Mouse (Mus musculus) ES-E14 (cell line): ENCODE measurements at regions not wholly inside any gene's neighbourhood (a gene's known extent, or its start where the extent isn't known, plus 50 kb on each side); places are given as distances from the start of the nearest gene placed in this dataset.

Source experiments
- DNase-seq: peaks from one replicate; pipeline ENCODE4 v3.0.0-alpha.2; 2013; ENCODE audit warnings: low read depth, low spot score
- H3K27ac ChIP-seq: 2 replicates; pipeline ENCODE4 v1.5.1; 2012; ENCODE audit warnings: low read depth, mild to moderate bottlenecking, low read length, moderate library complexity, mixed read lengths; ENCODE audit not compliant: poor library complexity, insufficient read depth, severe bottlenecking
- H3K36me3 ChIP-seq: 2 replicates; pipeline ENCODE4 v1.6.1; 2012; ENCODE audit warnings: mild to moderate bottlenecking, low read length, moderate library complexity, mixed read lengths; ENCODE audit not compliant: control insufficient read depth, poor library complexity, insufficient read depth, severe bottlenecking
- H3K4me1 ChIP-seq, 2 experiments: fragments of 150-350 bp in 1 of 2; sonication (generic) in 1 of 2; 2 replicates each; pipeline ENCODE4 v1.6.1; 2012; ENCODE audit warnings: low read length in 2 of 2, mild to moderate bottlenecking in 1 of 2, mixed read lengths in 1 of 2; ENCODE audit not compliant: control insufficient read depth in 2 of 2, insufficient read depth in 2 of 2, poor library complexity in 1 of 2
- H3K4me3 ChIP-seq, 2 experiments: fragments of 150-350 bp in 1 of 2; sonication (generic) in 1 of 2; 2 replicates each; pipeline ENCODE4 v1.5.1; 2012; ENCODE audit warnings: low read length in 2 of 2, low read depth in 1 of 2, mild to moderate bottlenecking in 1 of 2, mixed read lengths in 1 of 2; ENCODE audit not compliant: insufficient read depth in 1 of 2, poor library complexity in 1 of 2, severe bottlenecking in 1 of 2
- H3K9ac ChIP-seq: 2 replicates; pipeline ENCODE4 v1.6.1; 2012; ENCODE audit warnings: low read depth, mild to moderate bottlenecking, low read length, mixed read lengths; ENCODE audit not compliant: poor library complexity, insufficient read depth, severe bottlenecking
- H3K9me3 ChIP-seq: fragments of 150-350 bp; sonication (generic); 2 replicates; pipeline ENCODE4 v1.6.1; 2012; ENCODE audit warnings: low read depth, mild to moderate bottlenecking, low read length; ENCODE audit not compliant: control insufficient read depth, insufficient read depth
- CHD2 ChIP-seq: IDR thresholded peaks from 2 replicates; pipeline ENCODE4 v1.6.1; 2014; ENCODE audit warnings: mild to moderate bottlenecking, low read depth, low read length, inconsistent platforms
- HCFC1 ChIP-seq: IDR thresholded peaks from 2 replicates; pipeline ENCODE4 v1.6.1; 2012; ENCODE audit warnings: low read length, inconsistent platforms, borderline replicate concordance; ENCODE audit not compliant: insufficient read depth
- MAFK ChIP-seq: IDR thresholded peaks from 2 replicates; pipeline ENCODE4 v1.6.1; 2014; ENCODE audit warnings: mild to moderate bottlenecking, low read depth, low read length, inconsistent platforms; ENCODE audit not compliant: insufficient read depth
- ZC3H11A ChIP-seq: IDR thresholded peaks from 2 replicates; pipeline ENCODE4 v1.6.1; 2012; ENCODE audit warnings: low read depth, mild to moderate bottlenecking, inconsistent platforms, low read length, borderline replicate concordance
- ZNF384 ChIP-seq: IDR thresholded peaks from 2 replicates; pipeline ENCODE4 v1.6.1; 2012; ENCODE audit warnings: low read depth, low read length, inconsistent platforms
- in situ Hi-C, 2 experiments: fragments of 600-800 bp; cut with MboI; formaldehyde crosslinking; loops; one replicate each; pipeline ENCODE4 v1.15.1; 2025; ENCODE audit warnings: low sequenced_read_pairs in 2 of 2, inconsistent platforms in 1 of 2; ENCODE audit not compliant: unreplicated experiment in 2 of 2

DNA sequence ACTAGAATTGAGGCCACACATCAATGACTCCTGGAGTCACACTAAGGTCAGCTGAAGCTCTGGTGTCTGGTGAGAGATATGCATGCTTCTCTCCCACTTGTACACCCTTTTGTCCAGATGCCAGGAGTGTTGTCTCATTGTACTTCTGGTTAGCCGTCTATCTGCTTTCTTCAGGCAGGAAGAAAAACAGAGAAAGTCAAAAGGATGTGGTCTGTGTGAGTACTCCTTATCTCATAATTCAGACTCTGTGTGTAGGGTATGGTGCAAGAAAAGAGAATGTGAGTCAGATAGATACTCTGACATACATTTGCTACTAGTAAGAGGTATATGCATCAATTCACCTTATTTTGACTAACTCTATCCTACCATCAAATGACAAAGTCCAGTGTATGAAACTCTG lies 92.9 kb upstream of the Mtap start:
- H3K36me3 ChIP-seq: no peaks in the 10 kb centered on the region
- H3K9ac ChIP-seq: no peak overlapping the region
- H3K4me1 ChIP-seq: no peaks in the 10 kb centered on the region
- no peak overlapping the region for H3K27ac ChIP-seq
- in situ Hi-C loops: no loop called here
- no peak for DNase-seq
- no peaks in the 10 kb centered on the region for H3K9me3 ChIP-seq
- no peak for TF ChIP-seq MAFK
- TF ChIP-seq ZNF384: no peak
- no peak for TF ChIP-seq CHD2
- no peak for TF ChIP-seq ZC3H11A
- no peak for TF ChIP-seq HCFC1
- no peak overlapping the region for H3K4me3 ChIP-seq

DNA sequence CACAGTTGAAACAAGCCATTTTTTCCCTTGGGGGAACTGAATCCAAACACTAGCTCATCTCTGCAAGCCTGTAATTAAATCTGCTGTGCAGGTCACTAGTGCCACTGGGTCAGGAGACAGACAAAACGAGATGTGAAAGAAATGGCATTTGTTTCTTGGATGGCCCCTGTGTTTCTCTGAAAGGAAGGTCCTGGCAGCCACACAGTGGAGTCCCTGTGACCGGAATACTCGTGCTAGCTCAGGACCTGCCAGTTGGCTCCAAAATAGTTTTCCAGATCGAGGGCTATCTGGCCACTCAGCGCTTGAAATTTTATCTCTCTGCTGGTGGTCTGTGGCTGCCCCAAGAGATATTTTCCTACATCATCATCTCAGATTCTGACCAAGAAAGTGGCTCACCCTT lies 96.1 kb upstream of the Mtap start:
- H3K9me3 ChIP-seq: no peaks in the 10 kb centered on the region
- H3K9ac ChIP-seq: no peak overlapping the region
- TF ChIP-seq CHD2: no peak
- TF ChIP-seq MAFK: no peak
- no peak for TF ChIP-seq ZNF384
- no peak for TF ChIP-seq ZC3H11A
- TF ChIP-seq HCFC1: no peak
- H3K4me3 ChIP-seq: no peak overlapping the region
- no peak for DNase-seq
- no peaks in the 10 kb centered on the region for H3K4me1 ChIP-seq
- in situ Hi-C loops: no loop called here
- no peaks in the 10 kb centered on the region for H3K36me3 ChIP-seq
- H3K27ac ChIP-seq: no peak overlapping the region

DNA sequence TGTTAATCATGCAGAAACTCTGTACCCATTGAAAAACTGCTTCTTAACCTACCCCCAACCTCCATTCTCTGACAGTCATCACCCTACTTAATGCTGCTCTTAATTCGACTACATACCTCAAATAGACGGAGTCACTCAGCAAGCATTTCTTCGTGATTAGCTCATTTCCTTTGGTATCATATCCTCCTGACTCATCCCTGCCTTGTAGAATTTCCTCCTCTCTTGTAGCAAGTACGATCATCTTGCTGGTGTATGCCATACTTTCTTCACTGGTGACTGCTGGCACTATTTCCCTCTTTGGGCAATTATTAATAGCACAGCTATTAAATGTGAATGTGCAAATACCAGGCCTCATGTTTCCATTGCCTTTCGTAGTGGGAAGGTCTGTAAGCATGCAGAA lies 98.0 kb upstream of the Mtap start:
- Histone ChIP-seq H3K4me3 (no peak overlapping the region), H3K9ac (no peak overlapping the region), H3K9me3 (no peaks in the 10 kb centered on the region), H3K27ac (no peak overlapping the region), H3K4me1 (no peaks in the 10 kb centered on the region), H3K36me3 (no peaks in the 10 kb centered on the region)
- in situ Hi-C loops: no loop called here
- no peak for TF ChIP-seq ZC3H11A
- TF ChIP-seq MAFK: no peak
- TF ChIP-seq HCFC1: no peak
- DNase-seq: no peak

DNA sequence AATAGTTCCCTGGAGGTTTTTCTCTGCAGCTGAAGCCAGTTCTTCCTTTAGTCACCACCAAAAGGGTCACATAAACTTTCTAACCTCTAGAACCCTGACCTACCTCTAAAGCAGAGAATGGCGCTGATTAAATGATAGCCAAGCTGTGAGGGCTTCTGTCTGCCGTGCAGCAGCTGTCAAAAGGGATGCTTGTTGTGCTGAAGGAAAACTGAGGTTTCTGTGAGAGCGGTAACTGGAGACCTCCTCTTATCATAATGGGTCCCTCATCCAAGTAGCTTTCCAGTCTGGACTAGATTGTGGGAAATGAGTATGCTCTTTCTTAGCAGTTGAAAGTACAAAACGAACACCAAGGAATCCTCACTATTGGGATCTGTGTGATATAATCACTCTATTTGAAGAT lies 98.8 kb upstream of the Mtap start:
- in situ Hi-C loops: no loop called here
- H3K9me3 ChIP-seq: no peaks in the 10 kb centered on the region
- H3K36me3 ChIP-seq: no peaks in the 10 kb centered on the region
- no peak for DNase-seq
- H3K4me3 ChIP-seq: no peak overlapping the region
- TF ChIP-seq ZC3H11A (no peak), HCFC1 (no peak), CHD2 (no peak), ZNF384 (no peak), MAFK (no peak)
- H3K27ac ChIP-seq: no peak overlapping the region
- H3K4me1 ChIP-seq: no peaks in the 10 kb centered on the region
- H3K9ac ChIP-seq: no peak overlapping the region

DNA sequence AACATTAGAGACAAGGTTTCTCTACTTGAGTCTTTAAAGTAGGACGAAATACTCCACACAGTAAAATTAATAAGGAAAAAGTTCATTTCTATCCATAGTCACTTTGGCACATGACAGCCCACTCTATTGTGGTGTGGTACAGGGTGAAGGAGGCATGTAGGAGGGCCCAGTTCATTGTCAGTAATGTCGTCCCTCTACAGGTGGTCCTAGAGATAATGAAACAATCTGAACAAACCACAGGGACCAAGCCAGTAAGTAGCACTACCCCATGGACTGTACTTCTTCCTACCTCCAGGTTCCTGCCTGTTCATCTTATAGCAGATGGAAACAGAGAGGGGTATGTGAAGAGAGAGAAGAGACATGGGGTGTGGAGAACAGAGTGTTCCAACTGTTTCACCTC lies 102.1 kb upstream of the Mtap start:
- in situ Hi-C loops: no loop called here
- H3K4me3 ChIP-seq: no peak overlapping the region

More for the DNA sequence above, 102.1 kb upstream of the Mtap start:
- H3K9ac ChIP-seq: no peak overlapping the region
- no peak overlapping the region for H3K27ac ChIP-seq
- no peak for DNase-seq
- no peak for TF ChIP-seq CHD2
- no peak for TF ChIP-seq ZNF384
- TF ChIP-seq MAFK: no peak
- no peak for TF ChIP-seq ZC3H11A
- no peak for TF ChIP-seq HCFC1
- no peaks in the 10 kb centered on the region for H3K4me1 ChIP-seq
- no peaks in the 10 kb centered on the region for H3K36me3 ChIP-seq
- no peaks in the 10 kb centered on the region for H3K9me3 ChIP-seq
